Mouse (Mus musculus): ENCODE measurements around the gene Lcor.

- TF ChIP-seq TAL1 (IDR thresholded peaks at IDR 0.05; ENCODE audit: low read length) (no peak), GATA1 (IDR thresholded peaks at IDR 0.05; ENCODE audit: low read length) (no peak)
Measured at GRCm38 (mm10) chr19:41481887-41482189, 599 bp upstream of the Lcor start.
